Mouse (Mus musculus): ENCODE measurements at regions not wholly inside any gene's neighbourhood (a gene's known extent, or its start where the extent isn't known, plus 50 kb on each side); places are given as distances from the start of the nearest gene placed in this dataset.

- no peak for DNase-seq (ENCODE audit: low spot score in 2 of 2)
- intact Hi-C loops (cut with DNase I): no loop called here
Measured at GRCm38 (mm10) chr11:12180351-12180750, 141.9 kb upstream of the Grb10 start.

- intact Hi-C loops (cut with DNase I): no loop called here
- DNase-seq (ENCODE audit: low spot score in 2 of 2): no peak
Measured at GRCm38 (mm10) chr11:12172429-12172828, 133.9 kb upstream of the Grb10 start.

GRCm38 (mm10) chr11:12171312-12171711 lies 132.8 kb upstream of the Grb10 start:
- DNase-seq (ENCODE audit: low spot score in 2 of 2): no peak
- intact Hi-C loops (cut with DNase I): no loop called here

GRCm38 (mm10) chr11:12168432-12168831 lies 129.9 kb upstream of the Grb10 start:
- intact Hi-C loops (cut with DNase I): no loop called here
- DNase-seq (ENCODE audit: low spot score in 2 of 2): peak in 1 of 2 experiments; percentile 8

Data from left cerebral cortex, postnatal 14 days (tissue).